Mouse (Mus musculus) retina, adult 2 months (tissue): ENCODE data around the gene Aph1a.
"Not testable (repeated sequence)": the region's sequence is repeated elsewhere in the genome, so short reads cannot be mapped to it uniquely, and the experiment has no call there.

Experiments used
- DNase-seq: peaks from one replicate; pipeline ENCODE4 v3.0.0-alpha.2; 2012; ENCODE audit warnings: low read depth, low spot score

The Aph1a gene

GRCm38 (mm10) chr3:95887596-95887995, 6.2 kb upstream of the Aph1a start:
- no peak for DNase-seq

- no peak for DNase-seq
Measured at GRCm38 (mm10) chr3:95889664-95890063, 4.1 kb upstream of the Aph1a start.

- no peak for DNase-seq
Measured at GRCm38 (mm10) chr3:95891211-95892065, 2.3 kb upstream of the Aph1a start, which contains the start of gene BC028528. BC028528 (minus strand) TSS chr3:95892005.

- no peak for DNase-seq
Measured at GRCm38 (mm10) chr3:95892066-95893052, 1.4 kb upstream of the Aph1a start.

- DNase-seq = no peak
Measured at GRCm38 (mm10) chr3:95893126-95893525, 643 bp upstream of the Aph1a start.

GRCm38 (mm10) chr3:95894317-95895160, 770 bp downstream of the Aph1a start:
- DNase-seq = no peak

- not testable (repeated sequence) for DNase-seq
Measured at GRCm38 (mm10) chr3:95895501-95895900, 1.7 kb downstream of the Aph1a start.

GRCm38 (mm10) chr3:95899800-95900524, 6.2 kb downstream of the Aph1a start:
- no peak for DNase-seq

- no peak for DNase-seq
Measured at GRCm38 (mm10) chr3:95901616-95902372, 8.0 kb downstream of the Aph1a start.

- no peak for DNase-seq
Measured at GRCm38 (mm10) chr3:95902373-95902625, 8.5 kb downstream of the Aph1a start.

GRCm38 (mm10) chr3:95902643-95903042, 8.9 kb downstream of the Aph1a start:
- no peak for DNase-seq

GRCm38 (mm10) chr3:95903753-95904502, 10.2 kb downstream of the Aph1a start:
- DNase-seq = no peak

GRCm38 (mm10) chr3:95904568-95904967, 10.8 kb downstream of the Aph1a start, which contains the start of gene Car14:
Car14 (minus strand) TSS chr3:95904691.
- DNase-seq = no peak

- DNase-seq = no peak
Measured at GRCm38 (mm10) chr3:95905146-95905939, 11.6 kb downstream of the Aph1a start.

- DNase-seq = no peak
Measured at GRCm38 (mm10) chr3:95905940-95906492, 12.2 kb downstream of the Aph1a start.

- no peak for DNase-seq
Measured at GRCm38 (mm10) chr3:95906860-95907259, 13.1 kb downstream of the Aph1a start.

- DNase-seq = no peak
Measured at GRCm38 (mm10) chr3:95907613-95908012, 13.8 kb downstream of the Aph1a start.

GRCm38 (mm10) chr3:95914706-95915105, 20.9 kb downstream of the Aph1a start:
- no peak for DNase-seq
